Mouse (Mus musculus) kidney, embryonic 16.5 days (tissue): ENCODE data around the gene Fgfr2. TPM values are rescaled to one million over a fixed set of nuclear protein-coding genes. Genes with fewer than 3 reads are reported as not detected.
A peak's percentile ranks its signal among the peaks of the same experiment; 100 is the strongest.

ENCODE experiments used
- ATAC-seq: fragments of 200-750 bp; cut with Nextera tagmentation; 2 replicates; pipeline ENCODE4 v1.8.0; 2017; ENCODE audit warnings: moderate TSS enrichment; ENCODE audit not compliant: low FRiP score, low TSS enrichment
- H3K27ac ChIP-seq: fragments of 300-500 bp; sonication (generic); 2 replicates; pipeline ENCODE4 v1.5.1; 2014; ENCODE audit warnings: low read length
- H3K27me3 ChIP-seq: fragments of 300-500 bp; sonication (generic); 2 replicates; pipeline ENCODE4 v1.6.1; 2014; ENCODE audit warnings: low read length, control low read depth, mixed read lengths; ENCODE audit not compliant: insufficient read depth
- H3K36me3 ChIP-seq: fragments of 300-500 bp; sonication (generic); 2 replicates; pipeline ENCODE4 v1.6.1; 2014; ENCODE audit warnings: low read length, control low read depth, mixed read lengths; ENCODE audit not compliant: insufficient read depth
- H3K4me1 ChIP-seq: fragments of 300-500 bp; sonication (generic); 2 replicates; pipeline ENCODE4 v1.6.1; 2014; ENCODE audit warnings: low read length, control low read depth, mixed read lengths; ENCODE audit not compliant: insufficient read depth
- H3K4me2 ChIP-seq: fragments of 300-500 bp; sonication (generic); replicated peaks from 2 replicates; pipeline ENCODE4 v1.6.1; 2014; ENCODE audit warnings: low read depth, low read length
- H3K4me3 ChIP-seq: fragments of 300-500 bp; sonication (generic); 2 replicates; pipeline ENCODE4 v1.5.1; 2014; ENCODE audit warnings: mild to moderate bottlenecking, low read length
- H3K9ac ChIP-seq: fragments of 300-500 bp; sonication (generic); replicated peaks from 2 replicates; pipeline ENCODE4 v1.6.1; 2014; ENCODE audit warnings: low read length
- H3K9me3 ChIP-seq: fragments of 300-500 bp; sonication (generic); 2 replicates; pipeline ENCODE4 v1.6.1; 2016; ENCODE audit warnings: low read length, control low read depth
- WGBS: fragments of 180-500 bp; shearing (Covaris S2); extraction: QIAGEN DNeasy Blood & Tissue Kit; methylation state at CpG from one replicate; pipeline ENCODE4 v1.1.7; 2014; 5-methylcytosine and 5-hydroxymethylcytosine counted together
- polyA plus RNA-seq: library from polyadenylated mRNA; unstranded; fragments of >200 nt; fragmentation: Nextera tagmentation; extraction: Ambion mirVana; gene quantifications from 2 replicates; pipeline ENCODE4 v1.2.1, GENCODE M21; 2015

Gene Fgfr2
- polyA plus RNA-seq, 1 experiment from 2014 or later, result 118 TPM

DNA sequence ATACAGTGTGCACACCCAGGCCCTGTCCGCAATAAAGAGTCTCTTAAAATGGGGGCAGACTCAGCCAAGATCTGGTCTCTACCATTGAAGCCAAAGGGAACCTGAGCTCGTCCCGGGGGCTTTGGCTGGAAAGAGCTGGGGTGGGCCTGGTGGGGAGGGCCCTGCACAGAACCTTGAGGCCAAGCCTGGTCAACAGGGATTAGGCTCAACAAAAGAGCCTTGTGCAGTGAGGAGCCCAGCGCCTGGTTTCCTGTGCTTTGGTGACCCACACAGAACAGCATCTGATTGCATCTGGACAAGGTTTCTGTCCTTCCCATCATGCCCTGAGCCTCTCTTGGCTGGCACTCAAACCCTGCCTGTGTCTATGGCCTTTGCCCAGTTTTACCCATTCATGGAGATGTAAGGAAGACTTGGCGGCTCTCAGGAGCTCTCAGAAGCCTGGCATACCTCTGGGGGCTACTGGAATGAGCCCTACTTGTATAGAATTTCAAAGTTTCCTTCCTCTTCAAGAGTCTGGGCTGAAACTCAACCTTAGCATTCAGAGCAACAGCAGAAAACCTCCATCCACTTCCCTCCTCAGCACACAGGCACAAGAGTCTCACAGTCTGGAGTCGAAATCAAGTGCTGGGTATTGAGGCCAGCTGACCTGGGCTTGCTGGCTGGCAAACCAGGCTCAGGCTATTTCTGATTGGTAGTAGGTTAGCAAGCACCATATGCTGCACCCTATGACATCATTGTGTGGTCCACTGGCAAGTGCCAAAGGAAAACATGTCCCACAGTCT, 911.0 kb downstream of the Fgfr2 start:
- H3K36me3 ChIP-seq, result no peaks in the 10 kb centered on the region
- 86% methylated on average over 6 of the region's 6 CpGs for WGBS
- no peak overlapping the region for H3K4me2 ChIP-seq

DNA sequence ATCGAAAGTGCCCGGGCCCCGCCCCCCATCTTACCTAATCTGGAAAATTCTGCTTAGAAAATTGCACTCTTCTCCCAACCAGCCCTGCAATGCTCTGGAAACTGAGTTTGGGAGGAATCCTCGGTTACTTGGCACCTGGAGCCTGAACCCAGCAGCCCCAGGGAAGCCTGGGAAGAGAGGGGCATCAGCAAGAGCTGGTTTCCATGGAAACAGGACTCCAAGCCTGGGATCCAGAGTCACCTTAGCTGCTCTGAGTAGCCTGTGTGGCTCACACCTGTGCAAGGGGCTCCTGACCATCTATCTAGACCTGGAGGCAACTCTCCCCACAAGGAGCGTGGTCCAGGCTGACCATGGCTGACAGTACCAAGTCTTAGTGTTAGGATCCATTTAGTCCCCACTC, 912.5 kb downstream of the Fgfr2 start:
- no peak overlapping the region for H3K4me3 ChIP-seq
- 82% methylated on average over 5 of the region's 5 CpGs for WGBS
- H3K4me2 ChIP-seq, result no peak overlapping the region
- H3K9ac ChIP-seq, result no peak overlapping the region
- no peak for ATAC-seq
- no peak overlapping the region for H3K27ac ChIP-seq
- no peaks in the 10 kb centered on the region for H3K9me3 ChIP-seq
- no peaks in the 10 kb centered on the region; the same call in 1 of the 2 replicates for H3K27me3 ChIP-seq
- no peaks in the 10 kb centered on the region for H3K4me1 ChIP-seq
- no peaks in the 10 kb centered on the region for H3K36me3 ChIP-seq

More for the DNA sequence above, 911.0 kb downstream of the Fgfr2 start:
- no peak for ATAC-seq
- Histone ChIP-seq H3K4me1 (no peaks in the 10 kb centered on the region), H3K27ac (no peak overlapping the region), H3K4me3 (no peak overlapping the region), H3K9me3 (no peaks in the 10 kb centered on the region), H3K9ac (no peak overlapping the region), H3K27me3 (no peaks in the 10 kb centered on the region; the same call in 1 of the 2 replicates)

DNA sequence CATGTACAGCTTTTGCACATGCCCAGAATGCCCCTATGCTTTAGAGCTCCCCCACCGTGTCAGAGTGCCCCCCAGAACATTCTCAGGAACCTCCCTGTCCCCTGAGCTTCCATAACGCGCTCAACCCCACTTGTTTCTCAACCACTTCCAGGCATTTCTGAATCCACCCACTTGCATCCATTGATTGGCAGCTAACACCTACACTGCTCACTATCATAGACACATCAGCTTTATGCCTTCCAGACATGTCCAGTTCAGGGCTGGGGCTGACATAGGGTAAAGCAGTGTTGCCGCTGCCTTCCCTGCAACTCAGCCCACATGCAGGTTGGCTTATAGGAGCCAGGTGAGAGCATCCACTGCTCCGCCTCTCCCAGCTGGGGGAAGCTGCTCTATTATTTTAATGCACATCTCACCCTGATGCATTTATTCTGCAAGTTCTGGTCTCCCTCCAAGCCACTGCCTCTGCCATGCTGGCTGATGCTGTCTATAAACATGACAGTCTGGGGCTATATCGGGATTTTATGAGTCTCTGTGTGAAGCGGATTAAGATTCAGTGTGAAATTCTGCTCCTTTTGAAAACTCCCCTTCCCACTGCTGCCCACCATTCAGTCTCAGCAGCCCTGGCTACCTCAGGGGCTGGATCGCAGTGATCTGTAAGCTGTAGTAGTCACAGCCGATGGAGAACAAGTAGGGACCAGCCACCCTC, 914.1 kb downstream of the Fgfr2 start:
- Histone ChIP-seq H3K9me3 (no peaks in the 10 kb centered on the region), H3K4me3 (no peak overlapping the region), H3K9ac (no peak overlapping the region), H3K4me2 (no peak overlapping the region), H3K27ac (no peak overlapping the region), H3K36me3 (no peaks in the 10 kb centered on the region), H3K4me1 (peaks cover 5% of the 10 kb centered on the region; the same call in 1 of the 2 replicates), H3K27me3 (no peaks in the 10 kb centered on the region)
- 79% methylated on average over 9 of the region's 9 CpGs for WGBS
- no peak for ATAC-seq

DNA sequence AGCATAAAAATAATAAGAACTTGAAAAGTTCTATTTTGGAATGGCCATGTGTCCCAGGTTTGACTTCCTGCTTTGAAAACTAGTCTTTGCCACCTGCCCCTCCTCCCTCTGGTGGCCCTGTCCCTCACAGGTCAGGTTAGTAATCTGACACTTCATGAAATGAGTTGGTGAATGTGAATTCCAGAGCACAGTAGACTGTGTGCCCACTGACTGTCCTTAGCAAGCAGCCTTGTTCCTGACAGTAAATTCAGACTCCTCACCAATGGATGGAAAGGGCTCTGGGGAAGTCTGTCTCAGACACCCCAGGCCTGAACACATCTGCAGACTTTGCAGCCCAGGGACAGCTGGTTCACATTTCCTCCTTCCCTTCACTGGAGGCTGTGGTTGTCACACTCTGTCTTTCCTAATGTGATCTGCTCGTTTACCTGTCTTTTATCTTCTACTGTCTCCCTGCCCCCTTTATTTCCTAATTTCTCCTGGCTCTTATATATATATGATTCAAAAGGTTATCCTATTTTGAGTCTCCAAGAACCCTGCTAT, 919.0 kb downstream of the Fgfr2 start:
- Histone ChIP-seq H3K9me3 (no peaks in the 10 kb centered on the region), H3K4me1 (peaks cover 10% of the 10 kb centered on the region), H3K27me3 (no peaks in the 10 kb centered on the region), H3K36me3 (no peaks in the 10 kb centered on the region), H3K27ac (no peak overlapping the region), H3K9ac (no peak overlapping the region), H3K4me2 (no peak overlapping the region), H3K4me3 (no peak overlapping the region)
- WGBS, result 0% methylated on average over 1 of the region's 1 CpGs
- ATAC-seq, result peak; percentile 49; the same call in 1 of the 2 replicates

DNA sequence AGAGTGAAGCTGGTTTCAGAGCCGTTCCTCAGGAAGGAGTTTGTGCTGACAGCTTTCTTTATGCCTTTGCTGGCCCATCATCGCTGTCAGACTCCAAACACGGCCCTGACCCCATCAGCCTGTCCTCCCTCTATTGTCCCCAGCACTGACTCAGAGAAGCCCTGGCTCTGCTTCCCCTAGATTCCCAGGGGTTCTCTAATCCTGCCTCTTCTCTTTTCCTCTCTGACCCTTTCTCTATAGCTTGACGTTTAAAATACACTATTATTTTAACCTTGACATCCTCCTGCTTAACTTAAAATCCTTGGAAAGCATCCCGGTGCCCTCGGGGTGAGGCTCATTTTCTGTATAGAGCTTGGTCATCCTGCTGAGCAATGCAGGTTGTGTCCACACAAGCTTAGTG, 923.5 kb downstream of the Fgfr2 start:
- WGBS, result 16% methylated on average over 6 of the region's 6 CpGs
- Histone ChIP-seq H3K9ac (no peak overlapping the region), H3K4me2 (no peak overlapping the region), H3K4me1 (peaks cover 10% of the 10 kb centered on the region), H3K4me3 (no peak overlapping the region), H3K27me3 (no peaks in the 10 kb centered on the region), H3K36me3 (no peaks in the 10 kb centered on the region), H3K9me3 (no peaks in the 10 kb centered on the region), H3K27ac (no peak overlapping the region)
- ATAC-seq, result no peak

DNA sequence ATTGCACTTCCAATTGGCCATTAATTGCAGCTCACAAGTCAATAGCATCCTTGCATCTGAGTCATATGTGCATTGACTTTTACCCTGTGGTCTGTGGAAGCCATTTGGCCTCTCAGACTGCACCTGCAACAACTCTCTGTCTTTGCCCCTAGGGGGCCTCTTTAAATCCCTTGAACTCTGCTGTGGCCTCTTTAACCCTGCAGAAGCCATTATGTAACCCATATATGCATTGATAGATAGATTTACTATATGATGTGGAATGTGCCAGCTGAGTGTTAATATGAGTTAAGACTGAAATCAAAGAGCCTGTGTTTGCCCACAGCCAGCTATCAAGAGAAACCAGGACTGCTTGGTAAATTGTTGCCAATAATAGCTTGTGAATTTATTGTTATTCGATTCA, 924.3 kb downstream of the Fgfr2 start:
- no peak overlapping the region for H3K27ac ChIP-seq
- H3K9me3 ChIP-seq, result no peaks in the 10 kb centered on the region
- H3K4me2 ChIP-seq, result no peak overlapping the region
- H3K4me1 ChIP-seq, result peaks cover 3% of the 10 kb centered on the region; the same call in 1 of the 2 replicates
- WGBS, result 75% methylated on average over 1 of the region's 1 CpGs
- no peaks in the 10 kb centered on the region for H3K27me3 ChIP-seq
- no peaks in the 10 kb centered on the region for H3K36me3 ChIP-seq
- H3K9ac ChIP-seq, result no peak overlapping the region
- no peak for ATAC-seq
- H3K4me3 ChIP-seq, result no peak overlapping the region

DNA sequence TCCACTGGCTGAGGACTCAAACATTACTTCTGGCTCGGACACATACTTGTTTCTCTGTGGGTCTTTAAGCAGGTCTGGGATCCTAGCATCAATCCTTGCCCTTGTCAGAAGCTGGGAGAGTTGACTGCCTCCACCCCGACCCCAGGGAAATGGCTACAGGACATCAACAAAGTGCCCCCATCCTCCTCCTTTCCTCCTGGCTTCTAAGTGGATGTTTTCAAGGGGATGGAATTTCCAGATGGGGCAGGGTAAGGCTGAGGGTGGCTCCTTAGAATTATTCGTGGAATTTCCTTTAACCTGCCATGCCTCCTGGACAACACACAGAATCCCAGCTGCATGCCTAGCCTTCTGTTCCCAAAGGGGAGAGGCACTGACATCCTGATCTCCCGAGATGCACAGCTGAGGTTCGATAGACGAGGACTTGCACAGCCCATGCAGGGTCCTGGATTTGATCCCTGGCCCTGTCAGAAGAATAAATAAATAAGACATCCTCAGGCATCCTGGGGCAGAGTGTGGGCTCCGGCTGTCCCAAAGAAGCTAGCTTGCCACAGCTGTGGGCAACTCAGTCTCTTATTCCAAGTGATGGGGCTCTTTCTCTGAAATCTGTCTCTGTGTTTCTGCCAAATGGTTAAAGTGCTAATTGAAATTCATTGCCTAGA, 925.2 kb downstream of the Fgfr2 start:
- no peak overlapping the region for H3K4me2 ChIP-seq
- 28% methylated on average over 7 of the region's 7 CpGs for WGBS
- H3K36me3 ChIP-seq, result no peaks in the 10 kb centered on the region
- no peak overlapping the region for H3K4me3 ChIP-seq
- H3K27ac ChIP-seq, result no peak overlapping the region
- H3K4me1 ChIP-seq, result no peaks in the 10 kb centered on the region
- ATAC-seq, result no peak
- no peaks in the 10 kb centered on the region for H3K9me3 ChIP-seq
- H3K27me3 ChIP-seq, result no peaks in the 10 kb centered on the region
- H3K9ac ChIP-seq, result no peak overlapping the region

DNA sequence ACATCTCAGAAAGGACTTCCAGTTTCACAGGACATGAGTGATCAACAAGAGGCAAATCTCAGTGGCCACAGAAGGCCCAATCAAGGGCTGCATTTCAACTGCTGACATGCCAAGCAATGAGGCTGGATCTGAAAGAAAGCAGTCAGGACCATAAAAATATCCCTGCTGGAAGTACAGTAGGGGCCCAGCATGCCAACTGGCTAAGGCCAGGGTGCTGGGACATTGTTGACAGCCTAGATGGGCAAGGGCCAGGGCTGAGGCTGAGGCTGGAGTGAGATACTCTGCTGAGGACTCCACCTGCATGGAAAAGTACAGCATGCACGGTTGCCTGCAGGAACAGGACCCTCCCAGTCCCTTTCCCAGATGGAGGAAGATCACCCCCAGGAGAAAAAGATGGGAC, 926.6 kb downstream of the Fgfr2 start:
- Histone ChIP-seq H3K36me3 (no peaks in the 10 kb centered on the region), H3K4me1 (no peaks in the 10 kb centered on the region), H3K27ac (no peak overlapping the region), H3K27me3 (no peaks in the 10 kb centered on the region), H3K4me3 (no peak overlapping the region), H3K9me3 (no peaks in the 10 kb centered on the region), H3K9ac (no peak overlapping the region), H3K4me2 (no peak overlapping the region)
- 68% methylated on average over 1 of the region's 1 CpGs for WGBS
- ATAC-seq, result no peak

DNA sequence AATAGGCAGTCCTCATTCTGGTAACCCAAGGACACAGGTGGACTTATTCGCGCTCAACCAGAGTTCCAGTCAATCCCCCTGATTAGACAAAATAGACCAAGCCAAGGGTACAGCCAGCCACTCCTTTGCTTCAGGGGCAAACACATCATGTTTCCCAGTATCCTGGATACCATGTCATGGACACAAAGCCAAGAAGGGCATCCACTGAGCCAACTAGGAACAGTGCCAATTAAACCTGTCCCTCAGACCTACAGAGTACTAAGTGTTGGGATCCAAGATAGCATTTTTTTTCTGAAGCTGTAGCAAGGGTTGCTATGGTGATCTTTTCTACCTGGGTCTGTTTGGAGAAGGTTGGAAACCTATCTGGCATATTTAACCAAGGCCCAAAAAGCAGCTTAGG, 929.5 kb downstream of the Fgfr2 start:
- Histone ChIP-seq H3K4me2 (no peak overlapping the region), H3K9ac (no peak overlapping the region), H3K27me3 (no peaks in the 10 kb centered on the region), H3K4me3 (no peak overlapping the region), H3K36me3 (no peaks in the 10 kb centered on the region), H3K9me3 (no peaks in the 10 kb centered on the region), H3K4me1 (no peaks in the 10 kb centered on the region), H3K27ac (no peak overlapping the region)
- 98% methylated on average over 2 of the region's 2 CpGs for WGBS
- ATAC-seq, result no peak
